Mouse (Mus musculus) ES-E14 (cell line): Measurements from ENCODE around the gene Plce1. TPM values are rescaled to one million over a fixed set of nuclear protein-coding genes. Genes with fewer than 3 reads are reported as not detected.

Source experiments
- DNase-seq: peaks from one replicate; pipeline ENCODE4 v3.0.0-alpha.2; 2013; ENCODE audit warnings: low read depth, low spot score
- H3K27ac ChIP-seq: 2 replicates; pipeline ENCODE4 v1.5.1; 2012; ENCODE audit warnings: low read depth, mild to moderate bottlenecking, low read length, moderate library complexity, mixed read lengths; ENCODE audit not compliant: poor library complexity, insufficient read depth, severe bottlenecking
- H3K36me3 ChIP-seq: 2 replicates; pipeline ENCODE4 v1.6.1; 2012; ENCODE audit warnings: mild to moderate bottlenecking, low read length, moderate library complexity, mixed read lengths; ENCODE audit not compliant: control insufficient read depth, poor library complexity, insufficient read depth, severe bottlenecking
- H3K4me1 ChIP-seq, 2 experiments: fragments of 150-350 bp in 1 of 2; sonication (generic) in 1 of 2; 2 replicates each; pipeline ENCODE4 v1.6.1; 2012; ENCODE audit warnings: low read length in 2 of 2, mild to moderate bottlenecking in 1 of 2, mixed read lengths in 1 of 2; ENCODE audit not compliant: control insufficient read depth in 2 of 2, insufficient read depth in 2 of 2, poor library complexity in 1 of 2
- H3K4me3 ChIP-seq, 2 experiments: fragments of 150-350 bp in 1 of 2; sonication (generic) in 1 of 2; 2 replicates each; pipeline ENCODE4 v1.5.1; 2012; ENCODE audit warnings: low read length in 2 of 2, low read depth in 1 of 2, mild to moderate bottlenecking in 1 of 2, mixed read lengths in 1 of 2; ENCODE audit not compliant: insufficient read depth in 1 of 2, poor library complexity in 1 of 2, severe bottlenecking in 1 of 2
- H3K9ac ChIP-seq: 2 replicates; pipeline ENCODE4 v1.6.1; 2012; ENCODE audit warnings: low read depth, mild to moderate bottlenecking, low read length, mixed read lengths; ENCODE audit not compliant: poor library complexity, insufficient read depth, severe bottlenecking
- H3K9me3 ChIP-seq: fragments of 150-350 bp; sonication (generic); 2 replicates; pipeline ENCODE4 v1.6.1; 2012; ENCODE audit warnings: low read depth, mild to moderate bottlenecking, low read length; ENCODE audit not compliant: control insufficient read depth, insufficient read depth
- CHD2 ChIP-seq: IDR thresholded peaks from 2 replicates; pipeline ENCODE4 v1.6.1; 2014; ENCODE audit warnings: mild to moderate bottlenecking, low read depth, low read length, inconsistent platforms
- HCFC1 ChIP-seq: IDR thresholded peaks from 2 replicates; pipeline ENCODE4 v1.6.1; 2012; ENCODE audit warnings: low read length, inconsistent platforms, borderline replicate concordance; ENCODE audit not compliant: insufficient read depth
- MAFK ChIP-seq: IDR thresholded peaks from 2 replicates; pipeline ENCODE4 v1.6.1; 2014; ENCODE audit warnings: mild to moderate bottlenecking, low read depth, low read length, inconsistent platforms; ENCODE audit not compliant: insufficient read depth
- ZC3H11A ChIP-seq: IDR thresholded peaks from 2 replicates; pipeline ENCODE4 v1.6.1; 2012; ENCODE audit warnings: low read depth, mild to moderate bottlenecking, inconsistent platforms, low read length, borderline replicate concordance
- ZNF384 ChIP-seq: IDR thresholded peaks from 2 replicates; pipeline ENCODE4 v1.6.1; 2012; ENCODE audit warnings: low read depth, low read length, inconsistent platforms
- in situ Hi-C, 2 experiments: fragments of 600-800 bp; cut with MboI; formaldehyde crosslinking; loops; one replicate each; pipeline ENCODE4 v1.15.1; 2025; ENCODE audit warnings: low sequenced_read_pairs in 2 of 2, inconsistent platforms in 1 of 2; ENCODE audit not compliant: unreplicated experiment in 2 of 2
- total RNA-seq: library from RNA; depleted of rRNA; stranded (reverse); fragments of 300-350 nt; gene quantifications from 2 replicates; pipeline ENCODE4 v1.2.3, GENCODE M21; 2012

Gene Plce1
- total RNA-seq, 1 experiment = 2.2 TPM

- no peak for DNase-seq
- in situ Hi-C loops = no loop called here
- TF ChIP-seq HCFC1 (no peak), ZNF384 (no peak), MAFK (no peak), ZC3H11A (no peak), CHD2 (no peak)
- peaks cover 35% of the 10 kb centered on the region for H3K36me3 ChIP-seq
- H3K4me1 ChIP-seq = peaks cover 0 to 3% of the 10 kb centered on the region in 2 experiments; a peak in 1 of 4 replicates
- no peak overlapping the region for H3K9ac ChIP-seq
- H3K4me3 ChIP-seq = no peak overlapping the region
- H3K9me3 ChIP-seq = no peaks in the 10 kb centered on the region
- H3K27ac ChIP-seq = no peak overlapping the region
Measured at GRCm38 (mm10) chr19:38798291-38798690, 317.4 kb downstream of the Plce1 start.

DNA sequence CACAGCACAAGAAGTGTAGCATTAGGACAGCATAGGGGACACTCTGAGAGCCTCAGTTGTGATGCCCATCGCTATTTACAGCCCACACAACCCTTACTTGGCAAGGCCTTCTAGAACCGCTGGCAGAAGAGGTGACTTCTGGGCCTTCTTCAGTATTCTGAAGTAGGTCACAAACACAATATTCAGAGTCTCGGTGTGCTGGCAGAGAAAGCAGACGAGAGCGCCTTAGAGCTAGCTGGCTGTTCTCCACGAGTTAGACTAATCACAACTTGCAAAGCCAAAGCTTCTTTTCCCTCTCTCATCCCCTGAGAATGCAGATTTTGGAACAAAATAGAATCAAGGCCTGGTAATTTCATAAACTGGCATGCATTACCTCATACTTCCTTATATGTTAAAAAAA lies 317.9 kb downstream of the Plce1 start:
- Histone ChIP-seq H3K4me3 (no peak overlapping the region), H3K4me1 (peaks cover 0 to 3% of the 10 kb centered on the region in 2 experiments; a peak in 1 of 4 replicates), H3K36me3 (peaks cover 33% of the 10 kb centered on the region), H3K27ac (no peak overlapping the region), H3K9ac (no peak overlapping the region), H3K9me3 (no peaks in the 10 kb centered on the region)
- no peak for DNase-seq
- TF ChIP-seq HCFC1 (no peak), ZNF384 (no peak), ZC3H11A (no peak)
- in situ Hi-C loops = no loop called here

- Histone ChIP-seq H3K9me3 (no peaks in the 10 kb centered on the region), H3K27ac (no peak overlapping the region), H3K36me3 (peaks cover 18% of the 10 kb centered on the region), H3K9ac (peak overlapping the region; percentile 93), H3K4me3 (peak overlapping the region; percentile 90 to 92), H3K4me1 (0 out of 4 replicates have a peak, but pooled peaks cover 0 to 2% of the 10 kb centered on the region in 2 experiments)
- TF ChIP-seq CHD2 = no peak
- TF ChIP-seq MAFK = no peak
- TF ChIP-seq HCFC1 = no peak
- no peak for TF ChIP-seq ZNF384
- no peak for TF ChIP-seq ZC3H11A
- in situ Hi-C loops = no loop called here
- DNase-seq = no peak
Measured at GRCm38 (mm10) chr19:38818191-38818590, 337.3 kb downstream of the Plce1 start.

GRCm38 (mm10) chr19:38818766-38819426 lies 338.0 kb downstream of the Plce1 start, which contains the start of gene Noc3l:
TSS of gene Noc3l (minus strand) at chr19:38819237.
- peaks cover 16% of the 10 kb centered on the region for H3K36me3 ChIP-seq
- peak within 1 kb of the TSS; percentile 90 to 92 for H3K4me3 ChIP-seq
- no peaks in the 10 kb centered on the region for H3K9me3 ChIP-seq
- peak within 1 kb of the TSS; percentile 48 for H3K27ac ChIP-seq
- TF ChIP-seq ZC3H11A = peak; percentile 17; the same call in 1 of the 2 replicates
- TF ChIP-seq MAFK = no peak; the same call in 1 of the 2 replicates
- TF ChIP-seq CHD2 = no peak
- TF ChIP-seq HCFC1 = peak; percentile 59; the same call in 1 of the 2 replicates
- H3K9ac ChIP-seq = peak within 1 kb of the TSS; percentile 93
- DNase-seq = peak; percentile 89
- 0 out of 4 replicates have a peak, but pooled peaks cover 0 to 2% of the 10 kb centered on the region in 2 experiments for H3K4me1 ChIP-seq
- in situ Hi-C loops = no loop called here
